In genomic region chr16:35984471-35984870, GRCm38 (mm10) we compare ENCODE assay signal across 8 mouse cellular contexts. TPM values are rescaled to one million over a fixed set of nuclear protein-coding genes. Genes with fewer than 3 reads are reported as not detected.
DNase-seq lines count a peak whose midpoint lies in the region; ATAC-seq and TF ChIP-seq lines count a peak whose summit lies in the region.

No protein-coding gene starts in this region.

- H3K4me1 ChIP-seq in CH12.LX (ENCODE audit: control insufficient read depth in 1 of 2, insufficient read depth in 2 of 2), result peaks cover 2 to 47% of the 10 kb centered on the region in 2 experiments; a peak in 2 of 4 replicates
- H3K4me1 ChIP-seq in forebrain, embryonic 14.5 days (ENCODE audit: control insufficient read depth, insufficient read depth, low read length), result no peaks in the 10 kb centered on the region; the same call in 1 of the 2 replicates
- peaks cover 46% of the 10 kb centered on the region for H3K4me1 ChIP-seq in liver, embryonic 15.5 days (replicated peaks)

- dilution Hi-C loops in CH12.LX (cut with MboI; ENCODE audit: extremely low pct_ligation_motif_present, extremely low pct_unique_long_range_greater_than_20kb, low sequenced_read_pairs), result no loop called here

- TF ChIP-seq POLR2A in CH12.LX (IDR thresholded peaks at IDR 0.05; ENCODE audit: low read depth, low read length), result no peak

- in situ Hi-C loops in CH12.LX (cut with MboI; ENCODE audit: low pct_ligation_motif_present, low pct_unique_long_range_greater_than_20kb, low sequenced_read_pairs), result no loop called here

- no peak for TF ChIP-seq RAD21 in CH12.LX (IDR thresholded peaks at IDR 0.05; ENCODE audit: low read depth, low read length)

- peaks cover 0 to 17% of the 10 kb centered on the region in 2 experiments for H3K36me3 ChIP-seq in CH12.LX (replicated peaks in 1 of 2; ENCODE audit: control insufficient read depth in 1 of 2, insufficient read depth in 1 of 2, low read length in 1 of 2)
- no peaks in the 10 kb centered on the region for H3K36me3 ChIP-seq in forebrain, embryonic 14.5 days (ENCODE audit: control insufficient read depth, insufficient read depth, low read length)
- H3K36me3 ChIP-seq in liver, embryonic 15.5 days (replicated peaks), result no peaks in the 10 kb centered on the region

- no peak overlapping the region for H3K27ac ChIP-seq in CH12.LX (ENCODE audit: insufficient read depth, low read depth)
- H3K27ac ChIP-seq in forebrain, embryonic 14.5 days (ENCODE audit: low read depth, low read length), result no peak overlapping the region
- H3K27ac ChIP-seq in liver, embryonic 15.5 days (replicated peaks), result peak overlapping the region; percentile 100

- no peak for ATAC-seq in forebrain, embryonic 14.5 days
- ATAC-seq in liver, embryonic 15.5 days (ENCODE audit: insufficient read depth), result no peak

- H3K4me2 ChIP-seq in CH12.LX (ENCODE audit: insufficient read depth, low read depth, poor library complexity, severe bottlenecking), result peak overlapping the region; percentile 65
- peak overlapping the region; percentile 65 for H3K4me2 ChIP-seq in forebrain, embryonic 14.5 days (ENCODE audit: low read length)
- H3K4me2 ChIP-seq in liver, embryonic 15.5 days, result peak overlapping the region; percentile 84

- H3K9ac ChIP-seq in CH12.LX (ENCODE audit: insufficient read depth, low read depth), result peak overlapping the region; percentile 91
- H3K9ac ChIP-seq in forebrain, embryonic 14.5 days (ENCODE audit: low read length), result no peak overlapping the region
- H3K9ac ChIP-seq in liver, embryonic 15.5 days, result peak overlapping the region; percentile 98

- H3K79me2 ChIP-seq in CH12.LX (replicated peaks; ENCODE audit: control insufficient read depth, extremely low read depth, insufficient read depth, poor library complexity, severe bottlenecking), result peaks cover 53% of the 10 kb centered on the region

- 63% methylated on average over 3 of the region's 3 CpGs for WGBS in forebrain, embryonic 14.5 days
- WGBS in liver, embryonic 15.5 days (ENCODE audit: insufficient replicate concordance), result 9% methylated on average over 3 of the region's 3 CpGs

- H3K27me3 ChIP-seq in CH12.LX (replicated peaks), result no peaks in the 10 kb centered on the region
- H3K27me3 ChIP-seq in forebrain, embryonic 14.5 days (replicated peaks; ENCODE audit: control insufficient read depth, insufficient read depth, low read length), result peaks cover 4% of the 10 kb centered on the region; the same call in 1 of the 2 replicates
- H3K27me3 ChIP-seq in liver, embryonic 15.5 days, result no peaks in the 10 kb centered on the region

- peak overlapping the region; percentile 31 to 96 (median 84) for H3K4me3 ChIP-seq in CH12.LX (replicated peaks in 1 of 3; ENCODE audit: low read depth in 2 of 3, low read length in 2 of 3, poor library complexity in 1 of 3)
- peak overlapping the region; percentile 84 for H3K4me3 ChIP-seq in forebrain, embryonic 14.5 days (ENCODE audit: low read depth, low read length)
- H3K4me3 ChIP-seq in liver, embryonic 15.5 days (replicated peaks), result peak overlapping the region; percentile 88

- DNase-seq in embryo, embryonic 10.5 days (ENCODE audit: low spot score), result peak; percentile 10
- no peak for DNase-seq in embryo, embryonic 11 days
- peak; percentile 21 for DNase-seq in CH12.LX (ENCODE audit: extremely low read depth)
- DNase-seq in forebrain, embryonic 14.5 days (ENCODE audit: low spot score), result no peak
- no peak for DNase-seq in urinary bladder, postnatal 25 days (ENCODE audit: low spot score)
- DNase-seq in left cerebral cortex, adult 9 months (ENCODE audit: low spot score in 2 of 2), result no peak
- DNase-seq in adipocyte (ENCODE audit: low spot score), result no peak

- TF ChIP-seq CTCF in CH12.LX (conservative IDR thresholded peaks at IDR 0.05 in 1 of 2, IDR thresholded peaks at IDR 0.05 in 1 of 2; ENCODE audit: low read depth in 2 of 2, low read length in 2 of 2), result no peak

- H3K9me3 ChIP-seq in CH12.LX (replicated peaks; ENCODE audit: low read length), result no peaks in the 10 kb centered on the region
- H3K9me3 ChIP-seq in forebrain, embryonic 14.5 days (replicated peaks; ENCODE audit: control insufficient read depth, low read length), result peaks cover 4% of the 10 kb centered on the region; the same call in 1 of the 2 replicates
- H3K9me3 ChIP-seq in liver, embryonic 15.5 days (replicated peaks), result peaks cover 3% of the 10 kb centered on the region; the same call in 1 of the 2 replicates

- TF ChIP-seq EP300 in CH12.LX (IDR thresholded peaks at IDR 0.05; ENCODE audit: low read length), result no peak

TF ChIP-seq in CH12.LX, 34 proteins besides CTCF, POLR2A, EP300 and RAD21:
- TF ChIP-seq PAX5 (IDR thresholded peaks at IDR 0.05; ENCODE audit: low read length), result no peak
- TF ChIP-seq BHLHE40 (IDR thresholded peaks at IDR 0.05; ENCODE audit: low read depth, low read length), result 0 out of 2 replicates have a peak, but pooled peaks have one; percentile 39
- TF ChIP-seq ZNF384 (IDR thresholded peaks at IDR 0.05; ENCODE audit: low read depth, low read length), result 0 out of 2 replicates have a peak, but pooled peaks have one; percentile 19
TF ChIP-seq in CH12.LX: peak in this region for 2.

RNA-seq across cellular contexts. Expression of gene Kpna1, which starts 5.9 kb away (rescaled TPM):
- total RNA-seq in CH12.LX (2012; rRNA removed) (22.1 and 29.8 TPM in 2 replicates), CH12.LX (2014; rRNA removed) (57.9 and 66.6 TPM in 2 replicates)
- 63.9 and 74.1 TPM in 2 replicates for polyA plus RNA-seq in CH12.LX (2012; ENCODE audit: insufficient read length, low read depth)
- polyA plus RNA-seq in forebrain, embryonic 14.5 days (2014; fragmentation: Nextera tagmentation; extraction: Ambion mirVana), result 85.2 and 90.2 TPM in 2 replicates
- polyA plus RNA-seq in liver, embryonic 15.5 days (2015; fragmentation: Nextera tagmentation; extraction: Ambion mirVana), result 32.6 and 32.9 TPM in 2 replicates

RNA-seq across cellular contexts. Expression of gene Dtx3l, which starts 45.5 kb away (rescaled TPM):
- total RNA-seq in CH12.LX (2012; rRNA removed), result 10.7 and 14.4 TPM in 2 replicates
- total RNA-seq in CH12.LX (2014; rRNA removed), result 20.4 and 21.1 TPM in 2 replicates
- 12.8 and 17.4 TPM in 2 replicates for polyA plus RNA-seq in CH12.LX (2012; ENCODE audit: insufficient read length, low read depth)
- 1.9 and 2.3 TPM in 2 replicates for polyA plus RNA-seq in forebrain, embryonic 14.5 days (2014; fragmentation: Nextera tagmentation; extraction: Ambion mirVana)
- polyA plus RNA-seq in liver, embryonic 15.5 days (2015; fragmentation: Nextera tagmentation; extraction: Ambion mirVana), result 4.9 TPM in 2 replicates

RNA-seq across cellular contexts. Expression of gene Parp9, which starts 46.2 kb away (rescaled TPM):
- total RNA-seq in CH12.LX (2012; rRNA removed), result 26.1 and 30.3 TPM in 2 replicates
- total RNA-seq in CH12.LX (2014; rRNA removed), result 53.1 and 56.9 TPM in 2 replicates
- polyA plus RNA-seq in CH12.LX (2012; ENCODE audit: insufficient read length, low read depth), result 33.2 and 34.3 TPM in 2 replicates
- 2.5 and 3.1 TPM in 2 replicates for polyA plus RNA-seq in forebrain, embryonic 14.5 days (2014; fragmentation: Nextera tagmentation; extraction: Ambion mirVana)
- polyA plus RNA-seq in liver, embryonic 15.5 days (2015; fragmentation: Nextera tagmentation; extraction: Ambion mirVana), result 9.0 and 9.5 TPM in 2 replicates

RNA-seq across cellular contexts. Expression of gene Wdr5b, which starts 56.5 kb away (rescaled TPM):
- total RNA-seq in CH12.LX (2012; rRNA removed), result 5.9 and 8.4 TPM in 2 replicates
- 7.4 and 8.0 TPM in 2 replicates for total RNA-seq in CH12.LX (2014; rRNA removed)
- 5.4 and 6.2 TPM in 2 replicates for polyA plus RNA-seq in CH12.LX (2012; ENCODE audit: insufficient read length, low read depth)
- 17.6 and 17.7 TPM in 2 replicates for polyA plus RNA-seq in forebrain, embryonic 14.5 days (2014; fragmentation: Nextera tagmentation; extraction: Ambion mirVana)
- 2.3 and 2.5 TPM in 2 replicates for polyA plus RNA-seq in liver, embryonic 15.5 days (2015; fragmentation: Nextera tagmentation; extraction: Ambion mirVana)

Comparison
In these comparisons a context has a peak if more than half of its experiments do, and no peak if none do; other contexts are left out.
1. DNase-seq: peak in embryo, embryonic 10.5 days (single experiment) and CH12.LX (single experiment); none in embryo, embryonic 11 days (single experiment), forebrain, embryonic 14.5 days (single experiment), urinary bladder, postnatal 25 days (single experiment), left cerebral cortex, adult 9 months (0 of 2) and adipocyte (single experiment).
2. Peak in every context shown above with its lines, with median percentiles within 50 percentile points of each other: H3K4me2 ChIP-seq and H3K4me3 ChIP-seq.